Mouse (Mus musculus): ENCODE results near the gene Pigg.

- TF ChIP-seq CTCF (IDR thresholded peaks at IDR 0.05; ENCODE audit: borderline replicate concordance, insufficient read depth, low read depth, low read length) (no peak), POLR2A (IDR thresholded peaks at IDR 0.05; ENCODE audit: borderline replicate concordance, insufficient read depth, low read length) (no peak)
Observed at GRCm38 (mm10) chr5:108366328-108366983, 54.0 kb downstream of the Pigg start.

All from cerebellum, adult 2 months (tissue).